Mouse (Mus musculus): ENCODE measurements around the gene Olfm3. TPM values are rescaled to one million over a fixed set of nuclear protein-coding genes. Genes with fewer than 3 reads are reported as not detected.

The Olfm3 gene
- total RNA-seq (2021), result 10 to 100 TPM; 35.5 to 36.6 TPM
- long read RNA-seq, experiment 1, full-length matches to known transcripts, result 31 of 33 reads
- long read RNA-seq, experiment 1, partial matches to known transcripts, result 0 of 33 reads
- long read RNA-seq, experiment 1, other reads (novel, unspliced or antisense), result 2 of 33 reads
- long read RNA-seq, experiment 2, full-length matches to known transcripts, result 27 of 27 reads
- long read RNA-seq, experiment 2, partial matches to known transcripts, result 0 of 27 reads
- long read RNA-seq, experiment 2, other reads (novel, unspliced or antisense), result 0 of 27 reads

GRCm38 (mm10) chr3:114903924-114904438 is at the start of gene Olfm3:
TSS of gene Olfm3 (plus strand) at chr3:114904078.
- DNase-seq (ENCODE audit: extremely low spot score in 1 of 2, low spot score in 2 of 2), result peak; percentile 54 to 57
- H3K4me3 ChIP-seq, result peak within 1 kb of the TSS; percentile 54
- intact Hi-C loops (cut with DNase I), result loop anchor here (10.0 kb wide), 3 partner anchors 201 to 759 kb away; no protein-coding TSS in a partner anchor
- peak; percentile 26 for TF ChIP-seq CTCF (IDR thresholded peaks at IDR 0.05)
- peak within 1 kb of the TSS; percentile 72 for H3K27ac ChIP-seq

- no peak overlapping the region for H3K4me3 ChIP-seq
- no peak overlapping the region for H3K27ac ChIP-seq
- DNase-seq (ENCODE audit: extremely low spot score in 1 of 2, low spot score in 2 of 2), result no peak
- intact Hi-C loops (cut with DNase I), result no loop called here
- no peak for TF ChIP-seq CTCF (IDR thresholded peaks at IDR 0.05)
Measured at GRCm38 (mm10) chr3:114889764-114890163, 14.1 kb upstream of the Olfm3 start.

GRCm38 (mm10) chr3:114904633-114905423 is 950 bp downstream of the Olfm3 start:
- no peak for TF ChIP-seq CTCF (IDR thresholded peaks at IDR 0.05)
- Histone ChIP-seq H3K4me3 (peak overlapping the region; percentile 54), H3K27ac (peak overlapping the region; percentile 72)
- intact Hi-C loops (cut with DNase I), result loop anchor here (10.0 kb wide), 3 partner anchors 200 to 760 kb away; no protein-coding TSS in a partner anchor
- DNase-seq (ENCODE audit: extremely low spot score in 1 of 2, low spot score in 2 of 2), result peak in 1 of 2 experiments; percentile 14

- TF ChIP-seq CTCF (IDR thresholded peaks at IDR 0.05), result no peak; the same call in 1 of the 2 replicates
- no peak for DNase-seq (ENCODE audit: extremely low spot score in 1 of 2, low spot score in 2 of 2)
- H3K27ac ChIP-seq, result no peak overlapping the region
- intact Hi-C loops (cut with DNase I), result loop anchor here (10.0 kb wide), 3 partner anchors 197 to 763 kb away; no protein-coding TSS in a partner anchor
- no peak overlapping the region for H3K4me3 ChIP-seq
Measured at GRCm38 (mm10) chr3:114907537-114907936, 3.7 kb downstream of the Olfm3 start.

GRCm38 (mm10) chr3:114908846-114909245 is 5.0 kb downstream of the Olfm3 start:
- Histone ChIP-seq H3K4me3 (no peak overlapping the region), H3K27ac (no peak overlapping the region)
- no peak for DNase-seq (ENCODE audit: extremely low spot score in 1 of 2, low spot score in 2 of 2)
- no peak for TF ChIP-seq CTCF (IDR thresholded peaks at IDR 0.05)
- intact Hi-C loops (cut with DNase I), result loop anchor here (10.0 kb wide), 3 partner anchors 196 to 764 kb away; no protein-coding TSS in a partner anchor

- DNase-seq (ENCODE audit: extremely low spot score in 1 of 2, low spot score in 2 of 2), result no peak
- no peak for TF ChIP-seq CTCF (IDR thresholded peaks at IDR 0.05)
- intact Hi-C loops (cut with DNase I), result no loop called here
- Histone ChIP-seq H3K4me3 (no peak overlapping the region), H3K27ac (no peak overlapping the region)
Measured at GRCm38 (mm10) chr3:114920102-114920501, 16.2 kb downstream of the Olfm3 start.

- Histone ChIP-seq H3K4me3 (no peak overlapping the region), H3K27ac (no peak overlapping the region)
- TF ChIP-seq CTCF (IDR thresholded peaks at IDR 0.05), result no peak
- intact Hi-C loops (cut with DNase I), result no loop called here
- DNase-seq (ENCODE audit: extremely low spot score in 1 of 2, low spot score in 2 of 2), result no peak
Measured at GRCm38 (mm10) chr3:114929605-114930004, 25.7 kb downstream of the Olfm3 start.

GRCm38 (mm10) chr3:114930336-114930735 is 26.5 kb downstream of the Olfm3 start:
- intact Hi-C loops (cut with DNase I), result no loop called here
- DNase-seq (ENCODE audit: extremely low spot score in 1 of 2, low spot score in 2 of 2), result no peak
- no peak overlapping the region for H3K4me3 ChIP-seq
- no peak overlapping the region for H3K27ac ChIP-seq
- TF ChIP-seq CTCF (IDR thresholded peaks at IDR 0.05), result no peak

- no peak for DNase-seq (ENCODE audit: extremely low spot score in 1 of 2, low spot score in 2 of 2)
- no peak for TF ChIP-seq CTCF (IDR thresholded peaks at IDR 0.05)
- Histone ChIP-seq H3K27ac (no peak overlapping the region), H3K4me3 (no peak overlapping the region)
- intact Hi-C loops (cut with DNase I), result no loop called here
Measured at GRCm38 (mm10) chr3:114930796-114931195, 26.9 kb downstream of the Olfm3 start.

GRCm38 (mm10) chr3:114932881-114933280 is 29.0 kb downstream of the Olfm3 start:
- intact Hi-C loops (cut with DNase I), result no loop called here
- Histone ChIP-seq H3K4me3 (no peak overlapping the region), H3K27ac (no peak overlapping the region)
- no peak for DNase-seq (ENCODE audit: extremely low spot score in 1 of 2, low spot score in 2 of 2)
- no peak for TF ChIP-seq CTCF (IDR thresholded peaks at IDR 0.05)

GRCm38 (mm10) chr3:114954904-114955303 is 51.0 kb downstream of the Olfm3 start:
- TF ChIP-seq CTCF (IDR thresholded peaks at IDR 0.05), result no peak
- Histone ChIP-seq H3K27ac (no peak overlapping the region), H3K4me3 (no peak overlapping the region)
- DNase-seq (ENCODE audit: extremely low spot score in 1 of 2, low spot score in 2 of 2), result no peak
- intact Hi-C loops (cut with DNase I), result no loop called here
